Mouse (Mus musculus): ENCODE results near the gene Agap2.
"Not testable (repeated sequence)": the region's sequence is repeated elsewhere in the genome, so short reads cannot be mapped to it uniquely, and the experiment has no call there.

The Agap2 gene

GRCm38 (mm10) chr10:127059968-127060916 lies 14.8 kb upstream of the Agap2 start, which contains the start of gene March9:
Gene March9 (minus strand): TSS chr10:127060184.
- DNase-seq: peak; percentile 89

- DNase-seq: no peak
These were observed 14.0 kb upstream of the Agap2 start for GRCm38 (mm10) chr10:127061085-127061484.

- DNase-seq: no peak
These were observed 13.6 kb upstream of the Agap2 start for GRCm38 (mm10) chr10:127061513-127061912.

GRCm38 (mm10) chr10:127062101-127062500 lies 13.0 kb upstream of the Agap2 start:
- DNase-seq: not testable (repeated sequence)

- no peak for DNase-seq
These were observed 12.6 kb upstream of the Agap2 start for GRCm38 (mm10) chr10:127062503-127062902.

- peak; percentile 99 for DNase-seq
These were observed 11.7 kb upstream of the Agap2 start, which contains the start of gene Cdk4 for GRCm38 (mm10) chr10:127063239-127063872. Gene Cdk4 (plus strand): TSS chr10:127063534.

GRCm38 (mm10) chr10:127063913-127064870 lies 10.9 kb upstream of the Agap2 start:
- peak; percentile 33 for DNase-seq

GRCm38 (mm10) chr10:127065981-127066380 lies 9.1 kb upstream of the Agap2 start:
- DNase-seq: no peak

- DNase-seq: no peak
These were observed 8.5 kb upstream of the Agap2 start for GRCm38 (mm10) chr10:127066519-127067018.

- no peak for DNase-seq
These were observed 6.6 kb upstream of the Agap2 start for GRCm38 (mm10) chr10:127068360-127069038.

GRCm38 (mm10) chr10:127069281-127070189 lies 5.5 kb upstream of the Agap2 start:
- DNase-seq: no peak

GRCm38 (mm10) chr10:127070190-127071121 lies 4.6 kb upstream of the Agap2 start, which contains the start of gene Tspan31:
Gene Tspan31 (minus strand): TSS chr10:127070264.
- peak; percentile 96 for DNase-seq

- no peak for DNase-seq
These were observed 3.9 kb upstream of the Agap2 start for GRCm38 (mm10) chr10:127071203-127071602.

- not testable (repeated sequence) for DNase-seq
These were observed 2.8 kb upstream of the Agap2 start for GRCm38 (mm10) chr10:127072270-127072669.

- not testable (repeated sequence) for DNase-seq
These were observed 2.1 kb upstream of the Agap2 start for GRCm38 (mm10) chr10:127072969-127073368.

- no peak for DNase-seq
These were observed 1.1 kb upstream of the Agap2 start for GRCm38 (mm10) chr10:127073981-127074380.

- no peak for DNase-seq
These were observed 567 bp downstream of the Agap2 start for GRCm38 (mm10) chr10:127075651-127076050.

- no peak for DNase-seq
These were observed 998 bp downstream of the Agap2 start for GRCm38 (mm10) chr10:127076082-127076481.

GRCm38 (mm10) chr10:127077515-127077914 lies 2.4 kb downstream of the Agap2 start:
- DNase-seq: no peak
